Mouse (Mus musculus): Measurements from ENCODE around the gene Maats1. TPM values are rescaled to one million over a fixed set of nuclear protein-coding genes. Genes with fewer than 3 reads are reported as not detected.

Maats1 gene
- polyA plus RNA-seq, 1 experiment from 2014 or later = 0.98 TPM

DNA sequence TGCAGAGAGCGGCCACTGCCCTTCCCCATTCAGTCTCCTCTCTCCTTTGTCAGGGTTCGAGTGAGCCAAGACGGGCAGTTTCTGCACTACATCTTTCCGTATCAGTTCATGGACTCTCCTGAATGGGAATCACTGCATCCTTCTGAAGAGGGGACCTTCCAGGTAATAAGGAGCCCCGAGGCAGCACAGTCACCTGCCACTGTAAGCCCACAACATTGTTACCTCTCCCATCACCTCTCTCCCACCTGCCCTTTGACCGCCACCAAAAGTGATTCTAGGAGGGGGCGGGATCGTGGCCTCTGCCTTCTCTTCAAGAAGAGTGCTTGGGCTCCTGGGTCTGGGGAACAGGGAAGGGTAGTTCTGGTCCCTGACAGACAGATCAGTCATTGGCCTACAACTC lies 27.5 kb upstream of the Maats1 start:
- Histone ChIP-seq H3K27me3 (no peaks in the 10 kb centered on the region), H3K9me3 (no peaks in the 10 kb centered on the region), H3K36me3 (no peaks in the 10 kb centered on the region), H3K27ac (no peak overlapping the region), H3K4me2 (replicated peaks) (no peak overlapping the region), H3K4me1 (replicated peaks) (no peaks in the 10 kb centered on the region), H3K4me3 (replicated peaks) (no peak overlapping the region), H3K9ac (replicated peaks) (no peak overlapping the region)
- WGBS = 89% methylated on average over 8 of the region's 8 CpGs
- ATAC-seq = no peak

DNA sequence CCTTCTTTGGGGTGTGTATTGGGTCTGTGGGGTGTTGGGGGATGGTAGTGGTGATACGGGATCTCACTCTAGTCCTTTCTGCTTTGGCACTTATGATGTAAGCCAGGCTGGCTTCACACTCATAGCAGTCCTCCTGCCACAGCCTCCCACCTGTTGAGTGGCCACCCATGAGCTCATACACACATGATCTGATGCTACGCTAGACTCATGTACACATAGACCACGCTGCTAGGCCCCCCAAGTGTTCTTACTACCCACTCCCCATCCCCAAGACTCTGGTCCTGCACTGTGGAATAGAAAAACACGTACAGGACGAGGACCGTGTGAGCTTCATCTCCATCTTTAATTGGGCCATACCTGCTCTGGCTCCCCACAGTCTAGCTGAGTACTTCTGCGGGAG lies 27.1 kb upstream of the Maats1 start:
- ATAC-seq = no peak
- no peak overlapping the region for H3K4me2 ChIP-seq (replicated peaks)
- 86% methylated on average over 7 of the region's 7 CpGs for WGBS
- H3K27me3 ChIP-seq = no peaks in the 10 kb centered on the region
- H3K9me3 ChIP-seq = no peaks in the 10 kb centered on the region
- no peaks in the 10 kb centered on the region for H3K36me3 ChIP-seq
- no peak overlapping the region for H3K27ac ChIP-seq
- no peaks in the 10 kb centered on the region for H3K4me1 ChIP-seq (replicated peaks)
- H3K9ac ChIP-seq (replicated peaks) = no peak overlapping the region
- no peak overlapping the region for H3K4me3 ChIP-seq (replicated peaks)

DNA sequence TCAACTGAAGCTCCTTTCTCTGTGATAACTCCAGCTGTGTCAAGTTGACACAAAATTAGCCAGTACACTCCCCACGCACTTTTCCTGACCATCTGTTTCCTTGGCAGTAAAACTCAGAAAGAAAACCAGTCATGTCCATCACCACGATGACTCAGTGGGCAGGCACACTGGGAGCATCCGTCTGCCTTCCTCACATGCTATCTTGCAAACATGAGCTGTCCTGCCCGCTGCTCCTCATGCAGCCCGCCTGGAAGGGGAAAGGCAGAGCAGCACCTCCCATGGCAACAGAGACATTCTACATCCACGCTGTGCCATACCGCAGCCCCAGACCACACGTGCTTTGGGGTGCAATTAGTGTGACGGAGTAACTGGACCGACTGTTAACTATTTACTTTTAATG lies 26.4 kb upstream of the Maats1 start:
- 73% methylated on average over 10 of the region's 10 CpGs for WGBS

DNA sequence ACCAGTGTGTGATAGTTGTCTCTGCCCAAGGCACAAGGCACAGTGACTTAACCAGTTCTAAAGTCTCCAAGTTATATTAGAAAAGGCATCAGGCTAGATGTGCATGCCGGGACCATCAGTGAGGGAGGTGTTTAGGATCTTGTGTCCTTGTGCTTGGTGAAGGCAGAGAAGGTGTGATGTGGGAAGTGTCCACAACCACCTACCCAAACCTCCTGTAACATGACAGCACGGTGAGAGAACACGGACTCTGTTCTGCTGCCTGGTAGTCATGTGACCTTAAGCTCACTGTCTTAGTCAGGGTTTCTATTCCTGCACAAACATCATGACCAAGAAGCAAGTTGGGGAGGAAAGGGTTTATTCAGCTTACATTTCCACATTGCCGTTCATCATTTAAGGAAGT lies 24.3 kb upstream of the Maats1 start:
- Histone ChIP-seq H3K9me3 (no peaks in the 10 kb centered on the region), H3K9ac (replicated peaks) (no peak overlapping the region), H3K27me3 (no peaks in the 10 kb centered on the region), H3K36me3 (no peaks in the 10 kb centered on the region), H3K27ac (no peak overlapping the region), H3K4me2 (replicated peaks) (no peak overlapping the region), H3K4me1 (replicated peaks) (no peaks in the 10 kb centered on the region), H3K4me3 (replicated peaks) (no peak overlapping the region)
- no peak for ATAC-seq
- 94% methylated on average over 4 of the region's 4 CpGs for WGBS

More for the DNA sequence above, 26.4 kb upstream of the Maats1 start:
- H3K4me3 ChIP-seq (replicated peaks) = no peak overlapping the region
- H3K27ac ChIP-seq = no peak overlapping the region
- H3K9me3 ChIP-seq = no peaks in the 10 kb centered on the region
- no peak overlapping the region for H3K4me2 ChIP-seq (replicated peaks)
- no peak for ATAC-seq
- no peaks in the 10 kb centered on the region for H3K27me3 ChIP-seq
- no peaks in the 10 kb centered on the region for H3K36me3 ChIP-seq
- H3K4me1 ChIP-seq (replicated peaks) = no peaks in the 10 kb centered on the region
- H3K9ac ChIP-seq (replicated peaks) = no peak overlapping the region

DNA sequence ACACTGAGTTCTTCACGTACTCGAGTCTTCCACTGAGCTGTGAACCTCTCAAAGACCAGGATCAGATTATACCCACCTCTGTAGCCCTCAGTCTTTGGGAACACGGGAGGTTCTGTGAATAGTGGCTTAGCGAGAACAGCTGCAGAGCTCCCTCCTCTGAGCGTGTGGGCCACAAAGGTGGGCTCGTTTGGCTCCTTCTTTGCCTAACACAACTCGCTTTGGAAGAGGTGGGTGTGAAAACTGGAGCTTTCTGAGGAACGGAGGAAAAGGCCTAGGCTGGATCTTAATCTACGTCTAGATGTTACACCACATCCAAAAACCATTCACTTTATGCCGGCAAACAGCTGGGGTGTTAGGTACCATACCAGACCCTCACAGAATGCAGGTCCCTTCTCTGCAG lies 23.4 kb upstream of the Maats1 start:
- H3K4me3 ChIP-seq (replicated peaks) = no peak overlapping the region
- H3K27me3 ChIP-seq = no peaks in the 10 kb centered on the region
- 86% methylated on average over 10 of the region's 10 CpGs for whole genome bisulfite sequencing
- H3K9me3 ChIP-seq = no peaks in the 10 kb centered on the region
- no peak overlapping the region for H3K9ac ChIP-seq (replicated peaks)
- ATAC-seq = no peak
- H3K36me3 ChIP-seq = no peaks in the 10 kb centered on the region
- no peak overlapping the region for H3K27ac ChIP-seq
- peaks cover 1% of the 10 kb centered on the region; the same call in 1 of the 2 replicates for H3K4me1 ChIP-seq (replicated peaks)
- H3K4me2 ChIP-seq (replicated peaks) = no peak overlapping the region

DNA sequence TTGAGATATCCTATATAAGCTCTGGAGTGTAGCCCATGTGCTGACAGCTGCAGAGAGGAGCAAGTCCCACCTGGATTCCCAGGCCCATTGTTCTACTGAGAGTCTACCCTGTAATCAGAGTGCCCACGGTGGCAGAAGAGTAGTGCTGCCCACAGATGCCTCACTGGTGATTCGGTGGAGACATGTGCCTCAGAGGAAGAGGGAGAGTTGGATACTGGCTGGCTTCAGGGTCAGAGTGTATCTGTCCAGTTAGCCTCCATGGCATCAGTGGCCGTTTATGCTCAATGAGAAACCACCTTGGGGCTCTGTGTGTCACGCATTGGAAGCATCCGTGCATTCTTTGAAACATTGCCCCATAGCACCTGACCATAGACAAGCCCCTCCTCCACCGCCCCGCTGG lies 21.7 kb upstream of the Maats1 start:
- no peak for ATAC-seq
- no peaks in the 10 kb centered on the region for H3K9me3 ChIP-seq
- no peak overlapping the region for H3K9ac ChIP-seq (replicated peaks)
- peaks cover 4% of the 10 kb centered on the region; the same call in 1 of the 2 replicates for H3K4me1 ChIP-seq (replicated peaks)
- H3K27me3 ChIP-seq = no peaks in the 10 kb centered on the region
- no peaks in the 10 kb centered on the region for H3K36me3 ChIP-seq
- H3K4me3 ChIP-seq (replicated peaks) = no peak overlapping the region
- WGBS = 88% methylated on average over 7 of the region's 7 CpGs
- H3K4me2 ChIP-seq (replicated peaks) = no peak overlapping the region
- no peak overlapping the region for H3K27ac ChIP-seq

DNA sequence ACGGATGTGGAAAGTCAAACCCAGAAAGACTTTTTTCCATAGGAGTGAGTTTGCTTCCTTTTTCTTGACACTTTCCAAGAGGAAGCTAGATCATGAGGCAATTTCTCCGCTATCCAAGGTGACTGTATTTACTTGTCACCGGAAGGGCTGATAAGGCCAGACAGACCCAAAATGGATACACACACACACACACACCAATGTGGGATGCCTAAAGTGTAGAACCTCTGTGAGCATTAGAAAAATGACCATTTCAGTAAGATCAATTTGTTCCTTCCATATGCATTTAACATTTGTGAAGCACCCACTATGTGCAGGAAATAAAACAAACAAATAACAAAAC lies 21.3 kb upstream of the Maats1 start:
- H3K4me3 ChIP-seq (replicated peaks) = no peak overlapping the region
- H3K9me3 ChIP-seq = no peaks in the 10 kb centered on the region
- H3K4me2 ChIP-seq (replicated peaks) = no peak overlapping the region
- peaks cover 4% of the 10 kb centered on the region; the same call in 1 of the 2 replicates for H3K4me1 ChIP-seq (replicated peaks)
- ATAC-seq = no peak
- WGBS = 88% methylated on average over 3 of the region's 3 CpGs
- no peak overlapping the region for H3K9ac ChIP-seq (replicated peaks)
- H3K36me3 ChIP-seq = no peaks in the 10 kb centered on the region
- no peak overlapping the region for H3K27ac ChIP-seq
- no peaks in the 10 kb centered on the region for H3K27me3 ChIP-seq

DNA sequence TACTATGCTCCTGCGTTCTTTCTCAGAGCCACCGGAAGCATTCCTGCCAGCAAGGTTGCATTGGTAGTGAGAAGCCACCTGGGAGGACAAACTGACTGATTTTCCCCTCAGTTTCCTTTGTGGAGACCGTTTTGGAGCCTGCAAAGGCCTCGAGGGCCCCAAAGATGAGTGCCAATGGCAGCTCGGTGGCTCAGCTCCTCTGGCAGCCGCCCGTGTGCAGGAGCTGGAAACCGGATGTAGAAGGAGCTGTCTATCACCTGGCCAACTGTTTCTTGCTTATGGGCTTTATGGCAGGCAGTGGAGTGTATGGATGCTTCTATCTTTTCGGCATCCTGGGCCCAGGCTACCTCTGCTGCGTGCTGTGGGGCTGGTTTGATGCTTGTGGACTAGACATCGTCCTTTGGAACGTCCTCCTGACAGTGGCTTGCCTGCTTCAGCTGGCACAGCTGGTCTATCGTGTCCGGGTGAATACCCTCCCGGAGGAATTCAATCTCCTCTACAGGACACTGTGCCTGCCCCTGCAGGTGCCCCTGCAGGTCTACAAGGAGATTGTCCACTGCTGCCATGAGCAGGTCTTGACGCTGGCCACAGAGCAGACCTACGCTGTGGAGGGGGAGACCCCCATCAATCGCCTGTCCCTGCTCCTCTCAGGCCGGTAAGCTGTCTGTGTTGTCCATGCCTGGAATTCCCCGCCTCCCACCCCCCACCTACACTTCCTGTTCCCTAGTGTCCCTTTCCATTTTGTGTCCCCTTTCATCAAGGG lies 20.7 kb upstream of the Maats1 start:
- no peak overlapping the region for H3K4me3 ChIP-seq (replicated peaks)
- no peaks in the 10 kb centered on the region for H3K9me3 ChIP-seq
- no peaks in the 10 kb centered on the region for H3K27me3 ChIP-seq
- WGBS = 88% methylated on average over 20 of the region's 20 CpGs
- ATAC-seq = no peak
- no peak overlapping the region for H3K9ac ChIP-seq (replicated peaks)
- no peak overlapping the region for H3K4me2 ChIP-seq (replicated peaks)
- no peak overlapping the region for H3K27ac ChIP-seq
- 0 out of 2 replicates have a peak, but pooled peaks cover 3% of the 10 kb centered on the region for H3K36me3 ChIP-seq
- peaks cover 4% of the 10 kb centered on the region; the same call in 1 of the 2 replicates for H3K4me1 ChIP-seq (replicated peaks)

DNA sequence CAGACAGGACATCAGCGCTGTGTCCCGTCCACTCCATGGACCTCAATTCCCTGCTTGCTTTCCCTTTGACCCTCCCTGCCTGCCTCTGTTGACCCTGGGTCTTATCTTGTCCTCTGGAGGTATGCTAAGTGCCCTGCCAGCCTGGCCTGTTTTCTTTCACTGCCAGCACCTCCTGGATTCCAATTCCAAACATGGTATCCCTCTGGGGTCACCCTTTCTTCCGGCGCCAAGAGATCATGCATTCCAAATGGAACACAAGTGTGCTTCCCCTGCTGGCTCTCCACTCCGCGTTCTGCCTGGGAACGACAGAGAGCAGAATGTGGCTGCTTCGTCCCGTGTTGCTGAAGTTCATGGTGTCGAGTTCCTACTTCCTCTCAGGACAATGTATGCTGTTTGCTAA lies 20.0 kb upstream of the Maats1 start, which contains the start of gene Popdc2:
TSS of gene Popdc2 (plus strand) at position 277 of the 400 bp plus-strand sequence.
- Histone ChIP-seq H3K4me3 (replicated peaks) (no peak within 1 kb of the TSS), H3K27me3 (no peaks in the 10 kb centered on the region), H3K4me1 (replicated peaks) (peaks cover 4% of the 10 kb centered on the region; the same call in 1 of the 2 replicates), H3K27ac (no peak within 1 kb of the TSS), H3K4me2 (replicated peaks) (no peak within 1 kb of the TSS), H3K36me3 (0 out of 2 replicates have a peak, but pooled peaks cover 3% of the 10 kb centered on the region), H3K9ac (replicated peaks) (no peak within 1 kb of the TSS), H3K9me3 (no peaks in the 10 kb centered on the region)
- no peak for ATAC-seq
- WGBS = 74% methylated on average over 10 of the region's 10 CpGs

DNA sequence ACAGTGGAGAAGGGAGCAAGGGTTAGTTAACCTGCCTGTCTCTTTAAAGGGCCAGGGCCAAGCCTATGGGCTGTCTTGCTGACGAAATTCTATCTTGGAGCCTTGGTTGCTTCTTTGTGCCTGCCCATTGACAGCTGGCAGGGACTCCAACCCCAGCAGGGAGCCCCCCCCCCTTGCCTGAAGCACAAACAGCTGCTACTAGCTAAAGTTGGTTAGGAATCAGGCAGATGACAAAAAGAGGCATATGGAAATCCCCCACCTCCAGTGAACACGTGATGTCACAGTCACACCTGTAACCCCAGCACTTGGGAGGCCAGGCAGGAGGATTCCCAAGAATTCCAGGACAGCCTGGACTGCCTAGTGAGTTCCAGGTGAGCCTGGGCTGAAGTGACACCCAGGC lies 18.4 kb upstream of the Maats1 start:
- no peaks in the 10 kb centered on the region for H3K27me3 ChIP-seq
- no peak overlapping the region for H3K9ac ChIP-seq (replicated peaks)
- no peak overlapping the region for H3K4me3 ChIP-seq (replicated peaks)
- ATAC-seq = no peak
- H3K4me1 ChIP-seq (replicated peaks) = peaks cover 4% of the 10 kb centered on the region; the same call in 1 of the 2 replicates
- no peak overlapping the region for H3K27ac ChIP-seq
- no peaks in the 10 kb centered on the region for H3K9me3 ChIP-seq
- WGBS = 9% methylated on average over 2 of the region's 2 CpGs
- no peak overlapping the region for H3K4me2 ChIP-seq (replicated peaks)
- 0 out of 2 replicates have a peak, but pooled peaks cover 3% of the 10 kb centered on the region for H3K36me3 ChIP-seq

DNA sequence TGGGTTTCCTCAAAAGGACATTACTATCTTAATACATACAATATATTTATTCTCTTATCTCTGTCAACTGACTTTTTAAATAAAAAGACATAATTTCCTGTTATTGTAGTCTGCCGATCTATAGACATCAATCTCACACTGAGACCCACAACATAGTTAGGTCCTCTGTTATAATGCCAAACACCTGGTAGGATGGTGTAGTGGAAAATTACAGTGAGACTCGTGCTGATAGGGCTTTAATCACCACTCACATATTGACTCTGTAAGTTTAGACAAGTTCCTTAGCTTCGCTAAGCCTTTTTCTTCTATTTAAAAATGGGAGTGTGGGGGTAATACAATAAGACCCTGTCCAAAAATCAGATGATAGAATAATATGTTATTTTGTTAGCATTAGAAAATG lies 17.9 kb upstream of the Maats1 start:
- WGBS = 78% methylated on average over 3 of the region's 3 CpGs
- Histone ChIP-seq H3K4me1 (replicated peaks) (peaks cover 4% of the 10 kb centered on the region; the same call in 1 of the 2 replicates), H3K9me3 (no peaks in the 10 kb centered on the region), H3K4me2 (replicated peaks) (no peak overlapping the region), H3K9ac (replicated peaks) (no peak overlapping the region), H3K27me3 (no peaks in the 10 kb centered on the region), H3K36me3 (0 out of 2 replicates have a peak, but pooled peaks cover 3% of the 10 kb centered on the region), H3K27ac (no peak overlapping the region), H3K4me3 (replicated peaks) (no peak overlapping the region)
- ATAC-seq = no peak

DNA sequence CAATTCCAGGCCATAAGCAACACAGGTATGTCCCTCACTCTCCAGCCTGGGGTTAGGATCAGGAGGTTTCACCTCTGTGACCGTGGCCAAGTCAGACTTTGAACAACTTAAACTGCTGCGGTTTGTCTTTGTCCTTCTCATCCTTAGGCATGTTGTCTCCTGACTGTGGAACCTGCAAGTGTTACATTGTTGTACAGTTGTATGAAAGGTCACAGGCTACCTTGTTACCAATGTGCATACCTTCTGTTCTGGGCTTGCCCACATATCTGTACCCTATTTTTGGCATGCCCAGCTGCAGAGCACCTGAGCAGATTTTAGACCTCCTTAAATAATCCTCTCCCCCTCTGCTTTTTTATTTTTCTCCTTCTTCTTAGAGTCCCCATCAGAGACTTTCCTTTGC lies 17.3 kb upstream of the Maats1 start:
- Histone ChIP-seq H3K9ac (replicated peaks) (no peak overlapping the region), H3K27ac (no peak overlapping the region), H3K27me3 (no peaks in the 10 kb centered on the region), H3K4me3 (replicated peaks) (no peak overlapping the region), H3K4me1 (replicated peaks) (peaks cover 4% of the 10 kb centered on the region; the same call in 1 of the 2 replicates), H3K9me3 (no peaks in the 10 kb centered on the region), H3K4me2 (replicated peaks) (no peak overlapping the region), H3K36me3 (0 out of 2 replicates have a peak, but pooled peaks cover 3% of the 10 kb centered on the region)
- ATAC-seq = no peak
- WGBS = 98% methylated on average over 2 of the region's 2 CpGs

All from midbrain, embryonic 13.5 days (tissue).